Mouse (Mus musculus) limb, embryonic 10.5 days (tissue): Measurements from ENCODE around the gene Ifi27l2a. TPM values are rescaled to one million over a fixed set of nuclear protein-coding genes. Genes with fewer than 3 reads are reported as not detected.

Experiments
- DNase-seq: peaks from one replicate; pipeline ENCODE4 v3.0.0-alpha.2; 2017; ENCODE audit warnings: low spot score
- H3K27ac ChIP-seq: fragments of 300-500 bp; sonication (generic); 2 replicates; pipeline ENCODE4 v1.5.1; 2016; ENCODE audit warnings: mild to moderate bottlenecking
- H3K27me3 ChIP-seq: fragments of 300-500 bp; sonication (generic); 2 replicates; pipeline ENCODE4 v1.6.1; 2016; ENCODE audit warnings: low read depth, mild to moderate bottlenecking; ENCODE audit not compliant: poor library complexity, severe bottlenecking
- H3K36me3 ChIP-seq: fragments of 300-500 bp; sonication (generic); 2 replicates; pipeline ENCODE4 v1.6.1; 2016; ENCODE audit warnings: mild to moderate bottlenecking, moderate library complexity
- H3K4me1 ChIP-seq: fragments of 300-500 bp; sonication (generic); 2 replicates; pipeline ENCODE4 v1.6.1; 2016
- H3K4me3 ChIP-seq: fragments of 300-500 bp; sonication (generic); 2 replicates; pipeline ENCODE4 v1.5.1; 2016; ENCODE audit warnings: mild to moderate bottlenecking, moderate library complexity
- H3K9me3 ChIP-seq: fragments of 300-500 bp; sonication (generic); replicated peaks from 2 replicates; pipeline ENCODE4 v1.6.1; 2016; ENCODE audit warnings: mild to moderate bottlenecking
- WGBS: fragments of 180-500 bp; shearing (Covaris S2); methylation state at CpG from one replicate; pipeline ENCODE4 v1.1.7; 2016; 5-methylcytosine and 5-hydroxymethylcytosine counted together
- polyA plus RNA-seq: library from polyadenylated mRNA; unstranded; fragments of >200 nt; fragmentation: Nextera tagmentation; extraction: Ambion mirVana; gene quantifications from 2 replicates; pipeline ENCODE4 v1.2.1, GENCODE M21; 2016

Ifi27l2a gene
- polyA plus RNA-seq, 1 experiment from 2014 or later = 0.59 TPM

DNA sequence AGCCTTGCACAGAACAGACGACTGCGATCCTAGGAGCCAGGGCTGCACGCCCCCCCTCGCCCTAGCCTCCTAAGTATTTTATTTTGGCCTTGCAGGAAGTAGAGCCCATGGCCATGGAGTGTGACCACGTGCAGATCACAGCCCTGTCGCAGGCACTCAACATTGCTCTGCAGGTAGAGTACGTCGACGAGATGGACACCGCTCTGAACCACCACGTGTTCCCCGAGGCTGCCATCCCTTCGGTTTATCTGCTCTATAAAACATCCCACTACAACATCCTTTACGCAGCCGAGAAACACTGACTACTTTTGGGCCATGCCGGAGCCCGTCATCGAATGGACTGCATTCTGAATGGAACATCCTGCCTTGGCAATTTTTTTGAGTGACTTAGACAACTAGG lies 39.3 kb downstream of the Ifi27l2a start:
- H3K27me3 ChIP-seq = no peaks in the 10 kb centered on the region
- no peak for DNase-seq
- no peak overlapping the region for H3K4me3 ChIP-seq
- 89% methylated on average over 18 of the region's 18 CpGs for WGBS
- no peaks in the 10 kb centered on the region for H3K4me1 ChIP-seq
- H3K27ac ChIP-seq = no peak overlapping the region
- H3K9me3 ChIP-seq = no peaks in the 10 kb centered on the region
- H3K36me3 ChIP-seq = peaks cover 63% of the 10 kb centered on the region

DNA sequence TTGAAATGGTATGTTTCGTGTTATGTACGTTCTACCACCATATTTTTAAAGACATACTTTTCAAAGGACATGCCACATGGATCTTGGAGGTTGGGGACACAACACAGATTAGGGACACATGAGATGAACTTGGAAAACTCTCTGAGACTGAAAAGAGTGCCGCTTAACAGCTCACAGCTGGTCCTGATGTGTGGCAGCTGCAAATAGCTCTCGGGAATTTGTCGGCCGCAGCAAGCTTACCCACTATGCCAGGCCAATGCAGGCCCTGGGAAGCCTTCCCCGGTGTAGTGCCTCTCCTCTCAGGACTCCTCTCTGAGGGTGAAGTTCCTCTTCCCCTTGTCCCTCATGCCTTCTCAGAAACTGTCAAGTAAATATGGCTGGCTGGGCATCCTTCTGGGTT lies 46.7 kb downstream of the Ifi27l2a start:
- H3K27ac ChIP-seq = no peak overlapping the region

DNA sequence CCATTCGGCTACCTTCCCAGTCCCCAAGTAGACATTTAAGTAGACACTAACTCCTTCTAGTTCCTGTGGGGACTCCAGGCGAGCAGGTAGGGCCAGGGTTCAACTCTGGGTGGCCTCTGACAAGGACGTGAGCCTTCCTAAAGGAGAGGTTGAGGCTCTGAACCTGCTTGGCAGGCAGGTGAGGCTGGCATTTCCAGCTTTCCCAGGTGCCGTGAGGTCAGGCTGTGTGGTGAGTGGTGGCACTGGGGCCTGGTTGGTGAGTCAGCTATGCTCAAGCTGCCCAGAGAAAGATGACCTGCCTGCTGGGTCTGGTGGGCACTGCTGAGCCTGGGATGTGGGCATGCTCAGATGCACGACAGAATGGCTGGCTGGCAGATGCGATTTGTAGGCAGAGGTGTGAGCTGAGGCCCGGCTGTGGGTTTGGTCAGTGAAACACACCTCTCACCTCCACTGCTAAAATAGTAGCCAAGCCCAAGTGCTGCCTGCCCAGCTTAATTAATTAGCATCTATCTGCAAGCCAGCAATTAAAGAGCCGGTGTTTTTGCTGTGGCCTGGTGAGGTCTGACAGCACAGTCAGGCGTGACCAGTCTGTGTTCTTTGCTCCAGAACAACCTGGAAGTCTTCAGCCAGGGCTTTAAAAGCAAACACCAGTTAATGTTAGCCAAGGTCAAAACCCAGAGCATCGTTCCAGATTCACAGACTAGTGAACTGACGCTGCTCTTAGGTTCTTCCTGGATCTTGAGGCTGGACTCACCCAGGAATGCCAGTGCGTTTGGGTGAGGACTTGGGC lies 47.8 kb downstream of the Ifi27l2a start:
- peaks cover 1% of the 10 kb centered on the region; the same call in 1 of the 2 replicates for H3K36me3 ChIP-seq
- H3K4me1 ChIP-seq = peaks cover 4% of the 10 kb centered on the region; the same call in 1 of the 2 replicates
- DNase-seq = no peak
- H3K9me3 ChIP-seq = no peaks in the 10 kb centered on the region
- H3K27ac ChIP-seq = no peak overlapping the region
- WGBS = 70% methylated on average over 12 of the region's 12 CpGs
- H3K4me3 ChIP-seq = no peak overlapping the region
- H3K27me3 ChIP-seq = no peaks in the 10 kb centered on the region

More for the DNA sequence above, 46.7 kb downstream of the Ifi27l2a start:
- DNase-seq = no peak
- Histone ChIP-seq H3K36me3 (peaks cover 4% of the 10 kb centered on the region; the same call in 1 of the 2 replicates), H3K4me3 (no peak overlapping the region), H3K27me3 (no peaks in the 10 kb centered on the region), H3K4me1 (peaks cover 4% of the 10 kb centered on the region; the same call in 1 of the 2 replicates), H3K9me3 (no peaks in the 10 kb centered on the region)
- WGBS = 85% methylated on average over 7 of the region's 7 CpGs

DNA sequence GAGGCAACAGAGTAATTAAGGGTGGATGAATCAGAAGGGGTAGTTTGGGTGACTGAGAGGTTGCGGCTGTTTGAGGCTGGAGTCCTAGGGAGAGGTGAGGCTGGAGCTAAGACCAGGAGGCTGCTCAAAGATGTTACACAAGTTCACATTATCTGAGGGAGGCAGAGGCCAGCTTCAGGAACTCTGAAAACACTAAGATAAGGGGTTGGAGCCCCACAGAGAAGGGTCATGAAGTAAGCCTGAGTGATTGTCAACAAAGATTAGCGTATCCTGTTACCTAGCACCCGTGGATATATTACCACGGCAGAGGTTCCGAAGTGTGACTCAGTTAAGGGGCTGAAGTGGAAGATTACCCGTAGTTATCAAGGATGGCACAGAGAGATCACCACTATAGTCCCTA lies 50.0 kb downstream of the Ifi27l2a start:
- Histone ChIP-seq H3K4me1 (peaks cover 18% of the 10 kb centered on the region), H3K27ac (peak overlapping the region; percentile 36; the same call in 1 of the 2 replicates), H3K36me3 (no peaks in the 10 kb centered on the region), H3K9me3 (no peaks in the 10 kb centered on the region), H3K4me3 (no peak overlapping the region), H3K27me3 (no peaks in the 10 kb centered on the region)
- no peak for DNase-seq
- 55% methylated on average over 6 of the region's 6 CpGs for WGBS

Other genes starting within 250 kb of the Ifi27l2a start
- gene Prima1, start 201.5 kb downstream of the Ifi27l2a start, polyA plus RNA-seq = not detected in 2 replicates
- gene Fam181a, start 132.7 kb downstream of the Ifi27l2a start, polyA plus RNA-seq = not detected in 2 replicates
- gene Asb2, start 87.7 kb downstream of the Ifi27l2a start, polyA plus RNA-seq = 0.29 and 0.61 TPM in 2 replicates
- gene Otub2, start 55.0 kb downstream of the Ifi27l2a start, polyA plus RNA-seq = 8.3 and 10.0 TPM in 2 replicates
- 0.25 and 0.76 TPM in 2 replicates for gene 9330161L09Rik, start 35.9 kb downstream of the Ifi27l2a start, polyA plus RNA-seq
- 92.5 and 101 TPM in 2 replicates for gene Ddx24, start 17.9 kb downstream of the Ifi27l2a start, polyA plus RNA-seq
- 0.34 and 0.68 TPM in 2 replicates for gene Ifi27, start 9.5 kb downstream of the Ifi27l2a start, polyA plus RNA-seq
- gene Ifi27l2b, start 13.5 kb upstream of the Ifi27l2a start, polyA plus RNA-seq = not detected in 2 replicates
- gene Ppp4r4, start 88.6 kb upstream of the Ifi27l2a start, polyA plus RNA-seq = 1.2 and 1.9 TPM in 2 replicates
- gene Serpina10, start 187.8 kb upstream of the Ifi27l2a start, polyA plus RNA-seq = not detected in 2 replicates
- 0.09 TPM in 1 of 2 replicates, not detected in the other for gene Serpina6, start 213.5 kb upstream of the Ifi27l2a start, polyA plus RNA-seq
- gene Serpina16, start 232.5 kb upstream of the Ifi27l2a start, polyA plus RNA-seq = not detected in 2 replicates